Mouse (Mus musculus): ENCODE results near the gene Odf3b.

Gene Odf3b

DNA sequence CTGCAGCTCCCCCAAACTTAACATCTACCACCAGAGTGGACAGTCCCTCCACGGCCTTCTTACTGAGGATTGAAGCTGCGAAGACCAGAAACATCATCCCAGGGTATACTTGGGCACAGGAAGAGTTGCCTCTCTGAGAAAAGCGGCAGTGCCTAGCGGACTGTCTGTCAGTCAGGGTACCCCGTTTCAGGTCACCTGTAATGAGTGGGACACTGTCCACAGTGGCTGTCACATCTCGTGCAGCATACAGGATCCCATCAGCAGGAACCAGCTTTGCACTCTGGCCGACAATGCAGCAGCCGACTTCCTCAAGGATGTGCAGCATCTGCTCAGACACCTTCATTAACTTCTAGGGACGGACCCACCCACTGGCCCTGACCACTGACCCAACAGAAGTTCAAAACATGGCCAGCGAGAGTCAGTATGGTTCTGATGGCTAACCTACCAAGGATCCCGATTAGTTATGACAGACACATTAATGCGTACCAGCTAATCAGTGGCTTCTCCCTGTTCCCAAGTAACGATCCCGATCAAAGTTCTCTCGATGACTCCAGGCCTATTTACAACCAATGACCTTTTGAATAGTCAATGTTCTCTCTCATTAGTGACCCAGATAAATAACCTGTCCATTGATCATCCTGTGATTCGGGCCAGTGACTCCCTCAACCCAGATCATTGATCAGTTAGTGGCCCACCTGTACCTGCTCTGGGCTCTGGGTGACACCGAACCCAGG, 4.1 kb downstream of the Odf3b start:
- DNase-seq (ENCODE audit: low spot score in 2 of 2): no peak

DNA sequence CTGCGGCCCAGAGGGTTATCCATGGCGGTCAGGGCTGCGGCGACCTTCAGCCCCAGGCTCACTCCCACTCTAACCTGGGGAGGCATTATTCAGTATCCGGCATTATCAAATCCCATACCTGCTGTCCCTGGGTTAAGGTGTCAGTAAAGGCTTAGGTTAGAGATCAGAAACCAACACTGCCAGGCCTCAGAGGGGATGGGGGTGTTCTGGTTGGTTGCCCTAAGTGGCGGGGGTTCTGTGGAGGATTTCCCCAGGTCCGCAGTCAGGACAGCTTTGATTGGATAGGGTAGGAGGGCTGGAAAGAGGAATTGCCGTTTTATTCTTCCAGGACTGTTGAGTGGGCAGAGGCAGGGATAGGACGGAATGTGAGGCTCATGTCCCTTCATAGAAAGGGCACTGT, 4.7 kb downstream of the Odf3b start:
- no peak for DNase-seq (ENCODE audit: low spot score in 2 of 2)

DNA sequence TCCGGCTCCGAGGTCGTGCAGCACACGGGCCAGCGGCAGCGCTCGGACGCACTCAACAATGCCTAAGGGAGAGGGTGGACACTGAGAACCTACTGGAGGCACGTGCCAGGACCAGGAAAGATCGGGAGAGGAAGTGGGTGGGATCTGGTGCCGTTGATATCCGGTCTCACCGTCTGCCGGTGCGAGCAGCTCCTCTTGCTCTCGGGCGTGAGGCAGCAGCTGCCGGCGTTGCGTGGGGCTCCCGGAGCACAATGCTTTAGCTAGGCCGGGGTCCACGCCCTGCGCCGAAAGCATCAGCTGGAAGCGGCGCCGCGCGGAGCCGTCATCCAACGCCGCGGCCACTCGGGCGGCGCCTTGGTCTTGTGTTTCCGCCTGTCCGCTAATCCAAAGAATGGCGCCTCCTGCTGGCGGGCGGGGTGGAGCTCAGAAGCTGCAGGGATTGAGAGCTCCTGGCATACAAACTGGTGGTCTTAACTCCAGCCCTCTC, 5.3 kb downstream of the Odf3b start, which contains the start of gene Sco2:
Gene Sco2, minus strand, starts transcription at position 85 of the 487 bp plus-strand sequence.
- peak; percentile 91 to 92 for DNase-seq (ENCODE audit: low spot score in 2 of 2)

DNA sequence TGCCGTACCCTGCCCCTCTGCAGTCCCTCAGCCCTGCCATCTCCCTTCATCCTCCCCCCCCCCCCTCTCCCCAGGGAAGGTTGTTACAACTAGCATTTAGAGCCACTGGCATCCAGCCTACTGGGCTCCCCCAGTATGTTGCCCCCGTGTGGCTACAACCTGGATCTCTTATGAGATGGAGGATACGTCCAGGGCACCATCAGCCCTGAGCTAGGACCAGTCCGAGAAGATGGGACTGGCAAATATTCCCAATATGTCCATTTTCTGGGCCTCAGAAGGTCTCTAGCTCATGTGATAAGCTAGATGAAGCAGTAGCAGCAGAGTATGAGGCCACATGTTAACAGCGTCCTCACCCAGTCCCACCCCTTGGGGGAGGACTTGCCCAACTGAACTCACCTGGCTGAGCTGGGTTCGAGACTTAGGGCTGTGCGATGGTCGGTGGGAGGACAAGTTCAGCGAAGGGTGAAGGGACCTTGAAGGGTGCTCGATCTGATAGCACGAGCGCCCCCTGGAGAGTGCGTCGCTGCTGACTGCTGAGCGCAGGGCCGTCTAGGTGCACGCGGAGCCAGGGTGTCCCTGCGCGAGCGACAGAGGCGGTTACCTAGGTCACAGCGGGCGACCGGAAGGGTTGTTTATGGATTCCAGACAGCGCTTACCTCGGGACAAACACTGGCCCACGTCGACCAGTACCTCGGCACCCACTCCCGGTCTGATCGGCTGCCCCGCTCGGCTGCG, 5.9 kb downstream of the Odf3b start:
- peak; percentile 77 to 82 for DNase-seq (ENCODE audit: low spot score in 2 of 2)

DNA sequence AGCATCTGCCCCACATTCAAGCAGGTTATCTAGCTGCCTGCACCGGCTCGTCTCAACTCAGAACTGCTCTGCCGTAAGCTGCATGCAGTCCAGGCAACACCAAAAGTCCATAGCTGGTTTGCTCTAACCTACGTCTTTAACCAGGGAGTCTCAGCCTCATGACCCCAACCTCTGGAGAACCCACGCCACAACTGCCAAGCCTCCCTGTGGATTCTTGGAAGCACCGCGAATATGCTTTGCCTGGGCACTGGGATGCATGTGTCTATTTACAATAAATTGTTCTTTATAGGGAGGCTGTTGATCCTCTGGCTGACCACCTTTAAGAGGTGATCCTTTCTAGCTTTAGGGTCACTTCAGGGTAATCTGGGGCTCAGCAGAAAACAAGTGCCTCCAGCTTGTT, 6.5 kb downstream of the Odf3b start:
- DNase-seq (ENCODE audit: low spot score in 2 of 2): no peak

DNA sequence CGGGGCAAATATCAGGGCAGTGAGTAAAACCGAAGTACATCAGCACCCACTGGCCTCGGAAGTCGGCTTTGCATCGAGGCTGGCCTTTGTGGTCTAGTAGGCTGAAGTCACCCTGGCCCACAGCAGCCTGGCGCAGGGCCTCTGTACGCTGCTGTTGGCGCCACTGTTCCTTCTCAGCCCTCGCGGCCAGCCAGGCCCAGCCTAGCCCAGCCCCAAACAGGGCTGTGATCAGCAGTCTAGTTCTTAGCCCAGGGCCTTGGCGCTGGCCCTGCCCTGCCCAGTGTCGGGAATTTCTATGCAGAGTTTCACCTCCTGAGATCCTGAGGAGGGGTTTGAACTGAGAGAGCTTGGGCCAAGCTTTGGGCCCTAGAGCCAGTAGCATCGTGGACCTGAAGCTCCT, 7.0 kb downstream of the Odf3b start:
- no peak for DNase-seq (ENCODE audit: low spot score in 2 of 2)

DNA sequence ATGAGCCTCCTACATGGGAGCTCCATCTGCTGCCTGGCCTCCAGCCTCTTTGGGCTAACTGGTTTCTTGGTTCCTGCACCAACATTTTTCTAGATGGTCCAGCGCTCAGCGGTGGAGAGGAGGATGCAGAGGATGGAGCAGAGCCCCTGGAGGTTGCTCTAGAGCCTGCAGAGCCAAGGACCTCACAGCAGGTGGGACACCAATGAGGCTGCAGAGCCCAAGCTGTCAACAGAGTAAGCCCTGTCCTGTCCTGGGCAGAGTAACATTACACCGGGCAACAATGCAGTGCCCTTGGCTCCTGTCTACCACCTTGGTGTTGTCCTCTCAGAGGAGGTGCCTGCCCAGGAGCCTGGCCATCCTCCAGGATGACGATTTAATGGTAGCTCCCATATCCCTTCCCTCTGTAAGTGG, 13.9 kb downstream of the Odf3b start:
- DNase-seq (ENCODE audit: low spot score in 2 of 2): no peak

DNA sequence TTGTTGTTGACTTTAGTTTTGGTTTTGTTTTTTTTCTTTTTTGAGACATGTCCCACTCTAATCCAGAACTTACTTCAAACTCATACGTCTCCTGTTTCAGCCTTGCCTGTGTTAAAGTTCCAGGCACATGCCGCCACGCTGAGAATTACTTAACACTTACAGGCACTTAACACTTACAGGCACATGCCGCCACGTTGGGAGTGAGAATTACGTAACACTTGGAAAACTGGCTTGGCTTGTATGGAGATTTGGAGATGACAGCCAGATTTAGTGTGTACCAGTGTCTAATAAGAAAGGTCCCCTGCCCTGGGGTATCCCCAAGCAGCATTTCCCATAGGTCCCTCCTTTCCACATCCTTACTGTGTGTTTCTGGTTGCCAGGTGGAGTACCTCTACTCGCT, 16.0 kb downstream of the Odf3b start:
- DNase-seq (ENCODE audit: low spot score in 2 of 2): no peak

DNA sequence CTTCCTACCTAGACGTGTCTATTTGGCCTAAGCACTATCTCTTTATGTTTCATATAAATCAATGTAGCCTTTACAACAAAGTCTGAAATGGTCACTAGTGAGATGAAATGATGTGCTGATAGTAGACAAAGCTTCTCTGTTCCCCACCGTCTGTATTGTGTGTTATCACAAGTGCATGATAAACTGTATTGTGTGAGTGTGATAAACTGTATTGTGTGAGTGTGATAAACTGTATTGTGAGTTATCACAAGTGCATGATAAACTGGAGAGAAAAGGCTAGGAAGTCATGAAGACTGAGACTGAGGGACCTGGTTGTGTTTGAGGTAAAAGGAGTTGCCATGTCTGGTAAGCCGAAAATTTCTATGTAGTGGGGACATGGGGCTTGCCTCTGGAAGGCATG, 20.3 kb downstream of the Odf3b start:
- no peak for DNase-seq (ENCODE audit: low spot score in 2 of 2)

DNA sequence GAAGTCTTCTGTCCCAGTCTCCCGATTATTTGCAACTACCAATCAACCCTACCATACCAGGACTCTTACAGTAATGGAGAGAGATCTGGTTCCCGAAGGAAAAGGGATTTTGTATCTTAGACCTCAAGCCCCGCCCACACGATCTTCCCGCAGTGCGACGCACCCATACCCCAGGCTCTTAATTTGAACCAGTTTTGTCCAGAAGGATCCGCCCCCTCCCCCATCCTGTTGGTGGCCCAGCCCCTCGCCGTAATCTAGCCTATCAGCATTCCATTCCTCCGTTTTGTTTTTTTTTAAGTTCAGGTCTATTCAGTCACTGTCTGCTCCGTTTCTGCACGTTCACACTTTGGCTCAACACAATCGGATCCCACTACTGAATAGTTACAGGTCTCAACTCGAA, 22.7 kb downstream of the Odf3b start:
- peak; percentile 52 to 69 for DNase-seq (ENCODE audit: low spot score in 2 of 2)

DNA sequence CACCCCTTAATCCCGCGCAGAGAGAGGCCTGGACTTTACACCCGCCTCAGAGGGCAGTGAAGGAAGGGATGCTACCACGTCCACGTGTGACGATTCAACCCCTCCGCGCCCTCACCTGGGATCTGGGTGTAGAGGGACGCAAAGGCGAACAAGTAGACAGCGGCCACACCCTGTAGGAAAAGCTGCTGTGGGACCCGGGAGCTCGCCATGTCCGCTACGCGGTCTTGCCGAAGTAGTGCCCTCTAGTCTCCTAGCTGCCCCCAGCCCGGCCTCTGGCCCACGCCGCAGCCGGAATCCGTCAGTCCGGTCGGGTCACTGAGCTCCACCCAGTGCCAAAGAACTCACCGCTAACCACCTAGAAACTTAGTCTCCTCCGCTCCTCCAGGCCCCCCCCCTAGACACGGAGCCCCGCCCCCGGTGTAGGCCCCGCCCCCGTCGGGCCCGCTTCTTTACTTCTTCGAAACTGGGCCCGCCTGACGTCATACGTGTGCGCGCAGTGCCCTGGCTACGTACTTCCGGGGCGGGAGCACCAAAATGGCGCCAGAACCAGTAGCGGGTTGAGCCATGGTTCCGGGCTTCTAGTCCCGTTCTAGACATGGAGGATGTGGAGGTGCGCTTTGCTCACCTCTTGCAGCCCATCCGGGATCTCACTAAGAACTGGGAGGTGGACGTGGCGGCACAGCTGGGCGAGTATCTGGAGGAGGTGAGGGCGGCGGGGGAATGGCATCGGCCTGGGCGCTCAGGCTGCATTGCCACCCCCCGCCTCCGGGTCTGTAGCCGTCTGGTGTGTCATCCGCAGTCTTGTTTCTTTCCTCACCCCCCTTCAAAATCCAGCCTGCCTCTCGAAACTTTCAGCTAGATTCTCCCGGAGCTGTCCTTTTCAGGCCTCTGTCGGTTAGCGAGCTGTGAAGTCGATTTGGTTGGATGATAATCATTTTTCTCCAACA, 23.6 kb downstream of the Odf3b start, which contains the start of the genes Lmf2 and Ncaph2:
Gene Lmf2, minus strand, starts transcription at position 419 of the 947 bp plus-strand sequence.
Gene Ncaph2, plus strand, starts transcription at position 479 of the 947 bp plus-strand sequence.
- DNase-seq (ENCODE audit: low spot score in 2 of 2): peak; percentile 92 to 95

DNA sequence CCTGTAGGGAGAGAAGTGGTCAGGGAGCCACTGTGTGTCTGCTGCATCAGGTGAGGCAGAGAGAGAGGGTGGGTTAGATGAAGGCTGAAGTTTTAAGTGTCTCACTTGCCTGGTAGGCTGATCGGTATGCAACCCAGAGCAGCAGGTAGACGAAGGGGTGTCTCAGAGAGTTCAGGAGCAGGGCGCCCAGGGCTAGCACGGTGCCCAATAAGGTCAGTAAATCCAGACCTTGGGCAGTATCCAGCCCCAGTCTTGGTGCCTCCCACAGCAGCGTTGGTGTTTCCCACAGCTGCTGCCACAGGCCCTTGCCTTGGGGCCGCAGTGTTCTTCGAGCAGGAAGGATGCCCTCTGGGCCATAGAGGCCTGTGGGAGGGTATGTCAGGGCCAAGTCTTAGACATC, 24.6 kb downstream of the Odf3b start:
- no peak for DNase-seq (ENCODE audit: low spot score in 2 of 2)

DNA sequence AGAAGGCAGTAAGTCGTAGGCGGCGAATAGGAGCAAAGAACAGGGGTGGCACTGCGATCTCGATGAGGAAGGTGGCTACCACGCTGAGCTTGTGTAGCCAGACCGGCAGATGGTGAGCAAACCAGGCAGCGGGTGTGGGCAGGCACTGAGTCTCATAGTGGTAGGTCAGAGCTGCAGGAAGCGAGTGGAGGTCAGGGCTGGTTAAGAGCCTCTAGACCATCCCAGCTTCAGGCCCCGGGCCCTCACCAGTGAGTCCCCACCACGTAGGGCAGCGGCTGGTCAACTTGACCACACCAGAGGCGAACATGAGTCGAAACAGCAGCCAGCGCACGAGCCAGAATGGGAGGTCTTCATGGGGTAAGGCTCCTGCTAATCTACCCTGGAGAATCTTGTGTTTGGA, 25.2 kb downstream of the Odf3b start:
- DNase-seq (ENCODE audit: low spot score in 2 of 2): no peak

DNA sequence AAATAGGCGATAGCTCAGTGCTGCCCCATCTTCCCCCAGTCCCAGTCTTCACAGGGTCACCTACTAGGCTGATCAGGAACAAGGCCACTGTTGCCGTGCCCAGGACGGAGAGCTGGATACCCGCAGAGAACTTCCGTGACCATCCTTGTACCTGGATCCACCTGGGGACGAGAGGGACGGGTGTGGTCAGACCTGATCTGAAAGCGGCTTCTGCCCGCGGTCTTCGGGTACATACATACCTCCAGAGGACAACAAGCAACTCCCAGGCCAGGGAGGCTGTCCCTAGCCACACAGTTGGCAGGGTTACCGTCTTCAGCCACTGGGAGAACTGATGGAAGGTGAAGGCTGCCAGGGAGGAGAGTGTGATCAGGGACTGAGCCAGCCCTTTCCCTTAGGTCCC, 26.3 kb downstream of the Odf3b start:
- no peak for DNase-seq (ENCODE audit: low spot score in 2 of 2)

DNA sequence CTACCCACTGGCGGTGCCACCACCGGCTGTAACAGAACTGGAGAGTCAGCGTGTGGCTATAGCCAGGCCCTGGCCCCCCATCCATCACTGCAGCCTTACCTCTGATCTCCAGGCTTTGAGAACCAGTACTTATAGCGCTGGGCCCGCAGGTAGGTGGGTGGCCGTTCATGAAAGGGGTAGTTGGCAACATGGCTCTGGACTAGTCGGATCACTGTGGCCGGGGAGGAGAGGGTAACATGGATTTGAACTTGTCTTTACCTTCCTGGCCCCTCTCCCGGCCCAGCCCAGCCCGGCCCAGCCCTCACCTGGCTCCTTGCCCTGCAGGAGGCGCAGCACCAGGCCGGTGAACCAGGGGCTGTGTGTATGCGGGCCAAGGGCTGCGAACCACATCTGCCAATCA, 27.0 kb downstream of the Odf3b start:
- DNase-seq (ENCODE audit: low spot score in 2 of 2): no peak

DNA sequence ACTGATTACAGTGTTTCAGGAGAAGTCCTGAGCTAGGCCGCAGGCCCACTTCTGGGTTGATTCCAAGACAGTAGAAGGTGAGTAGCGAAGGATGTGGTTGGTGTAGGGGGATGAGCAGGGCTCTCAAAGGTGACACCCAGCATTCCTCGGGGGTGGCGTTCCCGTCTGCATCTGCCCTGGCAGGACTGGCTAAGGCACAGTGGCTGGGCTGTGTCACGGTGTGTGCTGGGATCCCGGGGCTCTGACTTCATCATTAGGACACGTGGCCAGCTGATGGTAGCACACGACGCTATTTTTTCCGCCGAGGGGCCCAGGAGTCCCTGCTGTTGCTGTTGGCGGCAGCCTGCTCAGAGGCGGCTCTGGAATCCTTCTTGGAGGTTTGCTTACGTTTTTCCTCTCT, 27.8 kb downstream of the Odf3b start:
- no peak for DNase-seq (ENCODE audit: low spot score in 2 of 2)

DNA sequence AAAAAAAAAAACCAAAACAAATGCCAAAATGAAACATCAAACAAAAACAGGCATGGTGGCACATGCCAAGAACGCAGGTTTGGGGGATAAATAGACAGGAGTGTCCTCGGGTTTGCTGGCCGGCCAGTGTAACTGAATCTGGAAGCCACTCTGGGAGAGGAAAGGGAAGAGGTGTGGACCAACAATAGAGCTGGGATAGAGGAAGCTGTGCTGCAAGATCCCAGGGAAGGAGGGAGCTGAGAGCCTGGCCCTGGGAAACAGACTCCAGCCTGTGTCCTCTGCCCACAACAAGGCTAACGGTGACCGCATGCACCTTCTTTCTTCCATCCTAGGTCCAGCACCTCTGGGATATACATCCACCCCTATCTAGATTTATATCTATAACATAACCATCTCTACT, 28.6 kb downstream of the Odf3b start:
- DNase-seq (ENCODE audit: low spot score in 2 of 2): no peak

DNA sequence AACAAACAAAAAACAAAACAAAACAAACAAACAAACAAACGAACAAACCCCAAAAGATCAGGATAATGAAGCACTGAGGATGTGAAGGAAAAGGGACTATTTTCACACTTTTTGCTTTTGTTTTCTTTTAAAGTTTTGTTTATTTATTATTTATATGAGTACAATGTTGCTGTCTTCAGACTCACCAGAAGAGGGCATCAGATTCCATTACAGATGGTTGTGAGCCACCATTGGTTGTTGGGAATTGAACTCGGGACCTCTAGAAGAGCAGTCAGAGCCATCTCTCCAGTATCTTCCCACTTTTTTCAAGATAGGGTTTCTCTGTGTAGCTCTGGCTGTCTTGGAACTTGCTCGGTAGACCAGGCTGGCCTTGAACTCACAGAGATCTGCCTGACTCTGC, 35.8 kb downstream of the Odf3b start:
- DNase-seq (ENCODE audit: low spot score in 2 of 2): no peak

DNA sequence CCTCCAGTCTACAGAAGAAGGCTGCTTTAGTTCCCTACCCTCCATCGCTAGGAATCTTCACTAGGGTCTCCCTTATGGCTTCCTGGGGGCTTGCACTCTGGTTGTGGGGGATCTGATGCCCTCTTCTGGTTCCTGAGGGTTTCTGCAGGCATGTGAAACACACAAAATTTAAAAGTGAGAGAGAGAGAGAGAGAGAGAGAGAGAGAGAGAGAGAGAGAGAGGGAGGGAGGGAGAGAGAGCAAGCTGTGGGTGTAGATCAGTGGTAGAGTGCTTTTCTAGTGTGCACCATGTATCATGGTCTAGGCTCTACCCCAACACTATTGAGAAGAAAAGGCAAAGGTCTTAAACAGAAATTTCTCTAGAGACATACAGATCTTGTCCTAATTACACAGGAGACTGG, 37.4 kb downstream of the Odf3b start:
- DNase-seq (ENCODE audit: low spot score in 2 of 2): no peak

DNA sequence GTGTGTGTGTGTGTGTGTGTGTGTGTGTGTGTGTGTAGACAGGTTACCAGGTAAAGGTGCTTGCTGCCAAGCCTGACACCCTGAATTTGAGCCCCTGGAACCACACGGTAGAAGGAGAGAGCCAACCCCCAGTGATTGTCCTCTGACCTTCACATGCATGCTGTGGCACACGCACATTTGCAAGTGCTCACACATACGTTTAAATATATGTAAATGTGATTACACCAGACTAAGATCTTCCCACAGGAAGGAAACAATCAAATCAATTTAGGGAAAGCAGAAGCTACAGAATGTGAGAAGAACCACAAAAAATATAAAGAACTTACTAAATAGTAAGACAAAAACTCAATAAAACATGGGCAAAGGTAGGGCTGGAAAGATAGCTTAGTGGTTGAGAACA, 38.9 kb downstream of the Odf3b start:
- no peak for DNase-seq (ENCODE audit: low spot score in 2 of 2)

DNA sequence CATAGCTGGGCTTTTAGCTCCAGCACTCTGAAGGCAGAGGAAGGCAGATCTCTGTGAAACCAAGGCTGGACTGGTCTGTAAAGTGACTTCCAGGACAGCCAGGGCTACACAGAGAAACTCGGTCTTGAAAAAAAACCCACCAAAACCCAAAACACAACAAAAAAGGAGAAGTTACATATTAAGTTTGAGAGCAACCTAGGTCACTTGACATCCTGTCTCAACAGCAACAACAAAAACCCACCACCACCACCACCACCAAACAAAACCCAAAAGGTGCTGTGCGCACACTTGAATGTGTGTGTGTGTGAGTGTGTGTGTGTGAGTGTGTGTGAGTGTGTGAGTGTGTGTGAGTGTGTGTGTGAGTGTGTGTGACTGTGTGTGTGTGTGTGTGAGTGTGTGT, 39.4 kb downstream of the Odf3b start:
- no peak for DNase-seq (ENCODE audit: low spot score in 2 of 2)

DNA sequence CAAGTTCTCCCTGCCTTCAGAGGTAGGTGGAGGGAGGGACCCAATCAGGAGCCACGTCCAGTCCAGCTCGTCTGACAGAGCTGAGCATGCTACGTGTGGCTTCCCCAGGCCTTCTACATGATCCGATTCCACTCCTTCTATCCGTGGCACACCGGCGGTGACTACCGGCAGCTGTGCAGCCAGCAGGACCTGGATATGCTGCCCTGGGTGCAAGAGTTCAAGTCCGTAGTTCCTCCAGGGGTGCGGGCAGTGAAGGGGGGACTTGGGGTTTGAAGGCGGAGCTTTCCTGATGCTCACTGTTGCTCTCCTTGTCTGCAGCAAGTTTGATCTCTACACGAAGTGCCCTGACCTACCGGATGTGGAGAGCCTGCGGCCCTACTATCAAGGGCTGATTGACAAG, 42.7 kb downstream of the Odf3b start:
- DNase-seq (ENCODE audit: low spot score in 2 of 2): no peak

All from urinary bladder, postnatal 36 days (tissue).